Mouse (Mus musculus): ENCODE measurements around the gene Tiam1.

- TF ChIP-seq CTCF (IDR thresholded peaks at IDR 0.05; ENCODE audit: low read depth, low read length) (no peak), POLR2A (IDR thresholded peaks at IDR 0.05; ENCODE audit: extremely low read depth, insufficient read depth, low read length) (no peak)
Measured at GRCm38 (mm10) chr16:89861531-89861930, 282.0 kb downstream of the Tiam1 start.
